Mouse (Mus musculus): Measurements from ENCODE around the gene Ccdc127.

GRCm38 (mm10) chr13:74356491-74356890 lies 6.4 kb downstream of the Ccdc127 start:
- no peak for TF ChIP-seq CTCF (IDR thresholded peaks at IDR 0.05; ENCODE audit: low read depth, low read length)
- no peak for TF ChIP-seq POLR2A (IDR thresholded peaks at IDR 0.05; ENCODE audit: borderline replicate concordance, low read depth, low read length)
